ENCODE assay signal across 23 mouse cellular contexts in genomic region chr6:41113943-41114342, GRCm38 (mm10).
A peak's percentile ranks its signal among the peaks of the same experiment; 100 is the strongest.
DNase-seq lines count a peak whose midpoint lies in the region; ATAC-seq and TF ChIP-seq lines count a peak whose summit lies in the region.
"Had no signal": no experiment of that assay in that cellular context is flagged by ENCODE, and none has a peak within 500 bp of the region (broad histone marks: within the 10 kb centered on the region; RNA-seq: fewer than 3 reads in every experiment).

No protein-coding gene starts in this region.

- peak; percentile 76 for ATAC-seq in liver, embryonic 14.5 days (ENCODE audit: insufficient read depth)
- ATAC-seq: forebrain, embryonic 13.5 days had no signal

- 0 out of 2 replicates have a peak overlapping the region, but pooled peaks have one; percentile 16 for H3K27ac ChIP-seq in spleen, adult 2 months (ENCODE audit: insufficient read depth, low read length)
- no peak overlapping the region for H3K27ac ChIP-seq in liver, embryonic 14.5 days
- H3K27ac ChIP-seq: embryonic facial prominence, embryonic 13.5 days; forebrain, embryonic 13.5 days; hindbrain, embryonic 14.5 days; limb, embryonic 13.5 days; neural tube, embryonic 12.5 days had no signal

- no peak overlapping the region for H3ac ChIP-seq in myocyte (ENCODE audit: control insufficient read depth, insufficient read length)

- H3K4me3 ChIP-seq in spleen, adult 2 months (ENCODE audit: extremely low read depth, insufficient read depth, insufficient read length), result no peak overlapping the region
- no peak overlapping the region for H3K4me3 ChIP-seq in liver, embryonic 14.5 days (ENCODE audit: insufficient read depth in 1 of 2, low read depth in 2 of 2, low read length in 2 of 2)
- no peak overlapping the region for H3K4me3 ChIP-seq in myocyte
- H3K4me3 ChIP-seq: embryonic facial prominence, embryonic 13.5 days; erythroblast, embryonic 14.5 days; forebrain, embryonic 13.5 days; limb, embryonic 13.5 days; neural tube, embryonic 12.5 days had no signal

- no peak for DNase-seq in spleen, adult 2 months (ENCODE audit: low read depth in 1 of 2, low spot score in 2 of 2)
- DNase-seq in spleen, postnatal 4 days (ENCODE audit: low spot score in 2 of 2), result no peak
- peak; percentile 52 for DNase-seq in c-Kit-positive CD71-positive TER-119-positive erythroid progenitor cells, embryonic 14.5 days (ENCODE audit: low spot score)
- no peak for DNase-seq in liver, embryonic 14.5 days (ENCODE audit: low read depth in 3 of 3, low spot score in 3 of 3)
- DNase-seq in heart, postnatal 4 days, result no peak
- DNase-seq in left cerebral cortex, adult 18-20 months (ENCODE audit: low spot score in 2 of 2), result no peak
- DNase-seq: adrenal gland, postnatal 25 days; cerebellum, adult 11 months; cerebellum, postnatal 10 days; kidney, adult 8-10 months; kidney, postnatal 14 days; lung, embryonic 14.5 days; midbrain, embryonic 14.5 days; retina, postnatal 1 day; right cerebral cortex, postnatal 4 days had no signal

- 34% methylated on average over 1 of the region's 1 CpGs for whole genome bisulfite sequencing in spleen, adult 2 months
- 14% methylated on average over 1 of the region's 1 CpGs for WGBS in liver, embryonic 14.5 days (ENCODE audit: insufficient replicate concordance)

- H3K4me2 ChIP-seq in liver, embryonic 14.5 days (ENCODE audit: low read depth), result no peak overlapping the region
- peak overlapping the region; percentile 14 for H3K4me2 ChIP-seq in myocyte (ENCODE audit: low read depth)
- H3K4me2 ChIP-seq: embryonic facial prominence, embryonic 13.5 days; forebrain, embryonic 13.5 days; hindbrain, embryonic 14.5 days; limb, embryonic 13.5 days; lung, embryonic 14.5 days; neural tube, embryonic 12.5 days had no signal

- 0 out of 2 replicates have a peak, but pooled peaks have one; percentile 16 for TF ChIP-seq EP300 in liver, embryonic 14.5 days (IDR thresholded peaks at IDR 0.05; ENCODE audit: low read depth)

- H3K36me3 ChIP-seq in spleen, adult 2 months (ENCODE audit: control insufficient read depth, insufficient read depth, low read length), result no peaks in the 10 kb centered on the region
- no peaks in the 10 kb centered on the region for H3K36me3 ChIP-seq in liver, embryonic 14.5 days (replicated peaks; ENCODE audit: control insufficient read depth, insufficient read depth, low read depth)
- H3K36me3 ChIP-seq in myocyte (ENCODE audit: control insufficient read depth, insufficient read depth), result no peaks in the 10 kb centered on the region
- H3K36me3 ChIP-seq: embryonic facial prominence, embryonic 13.5 days; limb, embryonic 13.5 days; neural tube, embryonic 12.5 days had no signal

- no peaks in the 10 kb centered on the region for H3K79me2 ChIP-seq in myocyte (ENCODE audit: control insufficient read depth, insufficient read depth)

- H3K9me3 ChIP-seq in liver, embryonic 14.5 days (ENCODE audit: control insufficient read depth, low read length), result no peaks in the 10 kb centered on the region
- H3K9me3 ChIP-seq: embryonic facial prominence, embryonic 13.5 days; forebrain, embryonic 13.5 days; limb, embryonic 13.5 days; megakaryocyte, embryonic 14.5 days; neural tube, embryonic 12.5 days had no signal

- no peak overlapping the region for H3K9ac ChIP-seq in liver, embryonic 14.5 days (replicated peaks)
- H3K9ac ChIP-seq: embryonic facial prominence, embryonic 13.5 days; forebrain, embryonic 13.5 days; hindbrain, embryonic 14.5 days; limb, embryonic 13.5 days; lung, embryonic 14.5 days; neural tube, embryonic 12.5 days had no signal

- no peak for TF ChIP-seq POLR2A in spleen, adult 2 months (IDR thresholded peaks at IDR 0.05; ENCODE audit: low read depth, low read length)
- no peak for TF ChIP-seq POLR2A in myocyte (IDR thresholded peaks at IDR 0.05; ENCODE audit: insufficient read length, low read depth)

- TF ChIP-seq CTCF in spleen, adult 2 months (IDR thresholded peaks at IDR 0.05; ENCODE audit: extremely low read depth, insufficient read depth, insufficient read length, insufficient replicate concordance), result no peak
- TF ChIP-seq CTCF in liver, embryonic 14.5 days (IDR thresholded peaks at IDR 0.05; ENCODE audit: low read depth), result no peak

- H3K27me3 ChIP-seq in spleen, adult 2 months (ENCODE audit: control insufficient read depth, insufficient read depth, low read length), result no peaks in the 10 kb centered on the region; the same call in 1 of the 2 replicates
- no peaks in the 10 kb centered on the region for H3K27me3 ChIP-seq in liver, embryonic 14.5 days (ENCODE audit: control insufficient read depth, insufficient read depth, low read length)
- no peaks in the 10 kb centered on the region for H3K27me3 ChIP-seq in myocyte (ENCODE audit: control insufficient read depth, insufficient read depth, insufficient read length)
- H3K27me3 ChIP-seq: embryonic facial prominence, embryonic 13.5 days; forebrain, embryonic 13.5 days; limb, embryonic 13.5 days; megakaryocyte, embryonic 14.5 days; neural tube, embryonic 12.5 days had no signal

- H3K4me1 ChIP-seq in spleen, adult 2 months (ENCODE audit: control insufficient read depth, insufficient read depth, insufficient read length), result no peaks in the 10 kb centered on the region; the same call in 1 of the 2 replicates
- H3K4me1 ChIP-seq in liver, embryonic 14.5 days (replicated peaks; ENCODE audit: control insufficient read depth in 2 of 2, insufficient read depth in 2 of 2, low read length in 1 of 2), result peaks cover 0 to 16% of the 10 kb centered on the region in 2 experiments; a peak in 3 of 4 replicates
- H3K4me1 ChIP-seq: embryonic facial prominence, embryonic 13.5 days; forebrain, embryonic 13.5 days; limb, embryonic 13.5 days; neural tube, embryonic 12.5 days had no signal

TF ChIP-seq in myocyte, 11 proteins besides CTCF, POLR2A, EP300 and RAD21:
- no peak for TF ChIP-seq E2F4 (IDR thresholded peaks at IDR 0.05; ENCODE audit: insufficient read depth)
- no peak for TF ChIP-seq TCF3 (IDR thresholded peaks at IDR 0.05; ENCODE audit: insufficient read length, low read depth)
- no peak for TF ChIP-seq MAX (IDR thresholded peaks at IDR 0.05; ENCODE audit: low read depth)
- no peak for TF ChIP-seq MYOD1 (IDR thresholded peaks at IDR 0.05; ENCODE audit: control insufficient read depth in 1 of 3, insufficient read length in 2 of 3, low read depth in 2 of 3)
- TF ChIP-seq POLR2AphosphoS2 (IDR thresholded peaks at IDR 0.05; ENCODE audit: insufficient read length, low read depth), result no peak
- no peak for TF ChIP-seq MYOG (IDR thresholded peaks at IDR 0.05; ENCODE audit: control insufficient read depth in 1 of 3, insufficient read depth in 1 of 3, insufficient read length in 2 of 3, low read depth in 2 of 3)
- no peak for TF ChIP-seq REST (IDR thresholded peaks at IDR 0.05; ENCODE audit: insufficient read depth, insufficient read length)
- TF ChIP-seq USF1 (IDR thresholded peaks at IDR 0.05; ENCODE audit: low read depth), result no peak
